Mouse (Mus musculus) midbrain, embryonic 11.5 days (tissue): ENCODE data around the gene Vwa3a. TPM values are rescaled to one million over a fixed set of nuclear protein-coding genes. Genes with fewer than 3 reads are reported as not detected.
A peak's percentile ranks its signal among the peaks of the same experiment; 100 is the strongest.

Experiments used
- ATAC-seq: fragments of 200-750 bp; cut with Nextera tagmentation; 2 replicates; pipeline ENCODE4 v1.8.0; 2017; ENCODE audit warnings: moderate TSS enrichment, moderate library complexity; ENCODE audit not compliant: low FRiP score
- DNase-seq: peaks from one replicate; pipeline ENCODE4 v3.0.0; 2015; ENCODE audit warnings: low spot score; ENCODE audit errors: missing footprints
- H3K27ac ChIP-seq: fragments of 300-500 bp; sonication (generic); 2 replicates; pipeline ENCODE4 v1.5.1; 2014; ENCODE audit warnings: low read depth, low read length
- H3K27me3 ChIP-seq: fragments of 300-500 bp; sonication (generic); 2 replicates; pipeline ENCODE4 v1.6.1; 2014; ENCODE audit warnings: mild to moderate bottlenecking, low read length, moderate library complexity, mixed read lengths; ENCODE audit not compliant: control insufficient read depth, insufficient read depth
- H3K36me3 ChIP-seq: fragments of 300-500 bp; sonication (generic); 2 replicates; pipeline ENCODE4 v1.6.1; 2014; ENCODE audit warnings: mild to moderate bottlenecking, low read length, moderate library complexity, mixed read lengths; ENCODE audit not compliant: control insufficient read depth, insufficient read depth
- H3K4me1 ChIP-seq: fragments of 300-500 bp; sonication (generic); 2 replicates; pipeline ENCODE4 v1.6.1; 2014; ENCODE audit warnings: low read length; ENCODE audit not compliant: control insufficient read depth, insufficient read depth
- H3K4me2 ChIP-seq: fragments of 300-500 bp; sonication (generic); 2 replicates; pipeline ENCODE4 v1.6.1; 2014; ENCODE audit warnings: mild to moderate bottlenecking, moderate library complexity
- H3K4me3 ChIP-seq: fragments of 300-500 bp; sonication (generic); 2 replicates; pipeline ENCODE4 v1.5.1; 2014; ENCODE audit warnings: low read depth, low read length
- H3K9ac ChIP-seq: fragments of 300-500 bp; sonication (generic); 2 replicates; pipeline ENCODE4 v1.6.1; 2014; ENCODE audit warnings: low read length
- H3K9me3 ChIP-seq: fragments of 300-500 bp; sonication (generic); 2 replicates; pipeline ENCODE4 v1.6.1; 2016; ENCODE audit warnings: low read length; ENCODE audit not compliant: control insufficient read depth
- WGBS: fragments of 180-500 bp; shearing (Covaris S2); extraction: QIAGEN DNeasy Blood & Tissue Kit; methylation state at CpG from one replicate; pipeline ENCODE4 v1.1.7; 2014; 5-methylcytosine and 5-hydroxymethylcytosine counted together
- polyA plus RNA-seq: library from polyadenylated mRNA; unstranded; fragments of >200 nt; fragmentation: Nextera tagmentation; extraction: Ambion mirVana; gene quantifications from 2 replicates; pipeline ENCODE4 v1.2.1, GENCODE M21; 2014

Gene Vwa3a
- polyA plus RNA-seq = 0.08 and 0.37 TPM in 2 replicates

DNA sequence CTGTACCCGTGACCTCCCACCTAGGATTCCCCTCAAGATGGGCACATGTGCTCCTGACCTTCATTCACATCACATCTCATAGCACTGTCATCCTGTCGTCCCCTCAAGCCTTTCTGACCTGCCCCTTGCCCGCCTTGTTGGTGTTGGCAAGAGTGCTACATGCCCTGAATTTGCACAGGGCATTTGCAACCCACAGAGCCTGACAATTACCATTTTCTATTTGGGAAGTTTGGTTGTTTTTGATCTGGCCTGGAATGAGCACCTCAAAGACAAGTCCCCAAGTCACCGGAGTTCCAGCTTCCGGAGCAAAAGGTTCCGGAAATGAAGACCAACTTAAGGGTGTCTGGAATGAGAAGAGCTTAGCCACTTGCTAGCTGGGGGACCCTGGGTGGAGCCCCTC, at the start of gene Vwa3a:
Vwa3a (plus strand) TSS at position 301 of the 400 bp plus-strand sequence.
- Histone ChIP-seq H3K27ac (no peak within 1 kb of the TSS), H3K27me3 (no peaks in the 10 kb centered on the region), H3K4me3 (no peak within 1 kb of the TSS), H3K9ac (no peak within 1 kb of the TSS), H3K36me3 (no peaks in the 10 kb centered on the region), H3K9me3 (no peaks in the 10 kb centered on the region), H3K4me2 (no peak within 1 kb of the TSS), H3K4me1 (peaks cover 7% of the 10 kb centered on the region)
- DNase-seq = peak; percentile 31
- 74% methylated on average over 6 of the region's 6 CpGs for WGBS
- no peak for ATAC-seq

DNA sequence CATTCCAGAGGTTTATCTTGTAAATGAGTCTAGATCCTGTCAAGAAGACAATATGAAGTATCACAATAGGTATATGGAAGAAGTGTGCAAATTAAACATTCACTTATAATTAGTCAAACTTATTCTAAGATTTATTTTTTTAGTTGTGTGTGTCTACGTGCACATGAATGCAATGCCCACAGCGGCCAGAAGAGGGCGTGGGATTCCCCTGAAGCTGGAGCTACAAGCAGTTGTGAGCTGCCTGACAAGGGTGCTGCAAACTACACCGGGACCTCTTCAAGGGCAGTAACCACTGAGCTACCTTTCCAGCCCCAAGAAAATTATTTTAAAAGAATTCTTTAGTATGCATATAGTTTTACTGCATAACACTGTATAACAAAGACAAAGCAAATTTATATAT, 48.5 kb upstream of the Vwa3a start:
- H3K9ac ChIP-seq = no peak overlapping the region
- no peaks in the 10 kb centered on the region for H3K4me1 ChIP-seq
- 0 out of 2 replicates have a peak, but pooled peaks cover 2% of the 10 kb centered on the region for H3K36me3 ChIP-seq
- ATAC-seq (no peak), DNase-seq (no peak)
- no peak overlapping the region for H3K27ac ChIP-seq
- no peaks in the 10 kb centered on the region for H3K9me3 ChIP-seq
- no peaks in the 10 kb centered on the region for H3K27me3 ChIP-seq
- no peak overlapping the region for H3K4me2 ChIP-seq
- H3K4me3 ChIP-seq = no peak overlapping the region
- WGBS = 65% methylated on average over 4 of the region's 4 CpGs

DNA sequence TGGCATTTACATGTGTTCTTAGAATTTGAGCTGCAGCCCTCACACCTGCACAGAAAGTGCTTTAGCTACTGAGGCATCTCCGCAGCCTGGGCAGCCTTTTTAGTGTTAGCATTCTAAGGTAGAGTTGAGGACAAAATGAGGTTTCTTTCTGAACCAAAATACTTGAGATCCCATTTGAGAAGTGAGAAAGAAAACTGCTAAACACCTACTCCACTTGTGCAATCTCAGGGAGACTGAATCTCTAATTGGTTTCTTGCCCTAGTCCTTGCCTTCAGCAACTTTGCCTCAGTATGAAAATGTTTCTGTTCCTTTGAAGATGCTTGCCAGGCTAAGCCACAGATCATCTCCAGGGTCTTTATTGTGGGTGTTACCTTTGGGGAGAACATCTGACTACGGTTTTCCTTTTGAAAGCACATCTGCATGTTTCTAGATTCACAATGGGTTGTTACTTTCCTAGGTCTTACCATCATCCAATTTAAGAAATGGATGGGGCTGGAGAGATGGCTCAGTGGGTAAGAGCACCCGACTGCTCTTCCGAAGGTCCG, 45.2 kb upstream of the Vwa3a start:
- DNase-seq (no peak), ATAC-seq (no peak)
- H3K27ac ChIP-seq = no peak overlapping the region
- no peak overlapping the region for H3K4me3 ChIP-seq
- no peaks in the 10 kb centered on the region for H3K4me1 ChIP-seq
- no peaks in the 10 kb centered on the region for H3K9me3 ChIP-seq
- no peaks in the 10 kb centered on the region for H3K27me3 ChIP-seq
- H3K36me3 ChIP-seq = 0 out of 2 replicates have a peak, but pooled peaks cover 2% of the 10 kb centered on the region
- WGBS = 96% methylated on average over 5 of the region's 5 CpGs
- H3K4me2 ChIP-seq = no peak overlapping the region
- no peak overlapping the region for H3K9ac ChIP-seq

DNA sequence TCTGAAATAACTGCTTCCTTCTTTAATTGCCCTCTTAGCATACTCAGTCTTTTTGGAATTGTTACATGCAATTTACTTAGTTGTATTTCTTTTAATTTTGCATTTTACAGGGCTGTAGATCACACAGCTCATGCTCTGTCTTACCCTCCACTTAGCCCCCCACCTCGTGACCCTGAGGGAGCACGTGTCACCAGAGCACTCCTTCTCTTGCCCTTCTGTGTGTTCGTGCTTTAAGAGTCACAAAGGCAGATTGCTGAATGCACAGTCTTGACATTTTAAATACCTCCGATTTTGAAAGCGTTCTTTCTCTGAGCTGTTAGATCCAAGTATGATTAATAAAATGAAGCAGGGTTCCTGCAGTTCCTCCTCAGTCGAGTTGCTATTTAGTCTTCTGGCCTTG, 43.9 kb upstream of the Vwa3a start:
- H3K36me3 ChIP-seq = 0 out of 2 replicates have a peak, but pooled peaks cover 2% of the 10 kb centered on the region
- H3K4me2 ChIP-seq = no peak overlapping the region
- ATAC-seq = no peak
- no peak overlapping the region for H3K4me3 ChIP-seq
- DNase-seq = no peak
- H3K9me3 ChIP-seq = no peaks in the 10 kb centered on the region
- no peaks in the 10 kb centered on the region for H3K27me3 ChIP-seq
- WGBS = 36% methylated on average over 6 of the region's 6 CpGs
- H3K9ac ChIP-seq = no peak overlapping the region
- H3K4me1 ChIP-seq = no peaks in the 10 kb centered on the region
- no peak overlapping the region for H3K27ac ChIP-seq

DNA sequence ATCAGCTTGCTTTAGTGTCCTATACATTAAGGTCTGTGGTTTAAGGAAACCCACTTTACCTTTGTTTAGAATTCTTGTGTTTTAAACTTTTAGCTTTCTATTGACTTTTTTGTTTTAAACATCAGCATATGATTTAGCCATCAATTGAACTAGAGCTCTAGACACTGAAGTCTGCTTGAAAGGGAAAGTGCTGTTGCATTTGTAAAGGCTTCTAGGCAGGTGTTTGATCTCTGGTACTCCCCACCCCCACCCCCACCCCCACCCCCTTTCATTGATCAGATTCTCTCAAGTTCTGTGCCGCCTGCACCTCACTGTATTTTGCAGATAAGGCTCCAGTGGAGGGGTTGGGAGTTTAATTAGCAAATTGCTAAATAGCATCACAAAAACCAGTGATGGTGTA, 43.5 kb upstream of the Vwa3a start:
- Histone ChIP-seq H3K4me2 (no peak overlapping the region), H3K27me3 (no peaks in the 10 kb centered on the region), H3K9me3 (no peaks in the 10 kb centered on the region), H3K36me3 (0 out of 2 replicates have a peak, but pooled peaks cover 2% of the 10 kb centered on the region), H3K4me1 (no peaks in the 10 kb centered on the region), H3K9ac (no peak overlapping the region), H3K4me3 (no peak overlapping the region), H3K27ac (no peak overlapping the region)
- no peak for ATAC-seq
- no peak for DNase-seq
- 50% methylated on average over 1 of the region's 1 CpGs for WGBS

DNA sequence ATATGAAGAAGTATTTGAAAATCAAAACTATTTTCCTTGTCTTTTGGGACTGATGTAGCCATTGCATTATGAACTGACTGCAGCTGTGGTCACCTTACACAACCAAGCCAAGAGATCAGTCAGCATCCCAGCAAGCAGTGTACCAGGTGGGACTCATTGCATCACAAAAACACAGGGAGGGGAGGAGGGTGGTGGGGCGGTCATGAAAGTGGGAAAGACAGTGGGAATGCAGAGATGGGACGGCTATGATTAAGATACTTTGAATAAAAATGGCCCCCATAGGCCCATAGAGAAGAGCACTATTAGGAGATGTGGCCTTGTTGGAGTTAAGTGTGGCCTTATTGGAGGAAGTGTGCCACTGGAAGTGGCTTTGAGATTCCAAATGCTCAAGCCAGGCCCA, 42.8 kb upstream of the Vwa3a start:
- ATAC-seq = no peak
- 86% methylated on average over 2 of the region's 2 CpGs for WGBS
- no peak overlapping the region for H3K4me3 ChIP-seq

DNA sequence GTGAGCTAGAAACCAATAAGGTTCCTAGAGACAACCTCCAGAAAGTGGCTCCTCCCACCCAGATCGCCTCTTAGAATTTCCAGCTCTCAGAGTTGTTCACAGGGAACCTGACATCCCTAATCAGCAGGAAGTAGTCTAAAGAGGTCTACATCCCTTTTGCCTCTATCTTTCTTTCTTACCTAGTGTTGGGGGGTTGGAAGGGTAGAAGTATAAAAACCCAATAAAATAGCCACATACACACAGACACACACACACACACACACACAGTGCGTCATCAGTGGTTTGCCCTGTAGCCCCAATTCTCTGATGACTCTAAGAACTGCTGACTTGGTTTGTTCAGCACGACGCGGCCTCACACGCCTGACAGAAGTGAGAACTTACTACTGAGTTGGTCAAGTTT, 39.5 kb upstream of the Vwa3a start:
- no peaks in the 10 kb centered on the region for H3K27me3 ChIP-seq
- no peak overlapping the region for H3K4me3 ChIP-seq
- H3K4me1 ChIP-seq = no peaks in the 10 kb centered on the region
- WGBS = 93% methylated on average over 6 of the region's 6 CpGs
- no peak for ATAC-seq
- H3K27ac ChIP-seq = no peak overlapping the region
- H3K9me3 ChIP-seq = no peaks in the 10 kb centered on the region
- DNase-seq = no peak
- no peaks in the 10 kb centered on the region for H3K36me3 ChIP-seq
- no peak overlapping the region for H3K4me2 ChIP-seq
- no peak overlapping the region for H3K9ac ChIP-seq

More for the DNA sequence above, 42.8 kb upstream of the Vwa3a start:
- Histone ChIP-seq H3K9me3 (no peaks in the 10 kb centered on the region), H3K36me3 (0 out of 2 replicates have a peak, but pooled peaks cover 2% of the 10 kb centered on the region), H3K9ac (no peak overlapping the region), H3K27me3 (no peaks in the 10 kb centered on the region), H3K27ac (no peak overlapping the region), H3K4me2 (no peak overlapping the region), H3K4me1 (no peaks in the 10 kb centered on the region)
- DNase-seq = no peak

DNA sequence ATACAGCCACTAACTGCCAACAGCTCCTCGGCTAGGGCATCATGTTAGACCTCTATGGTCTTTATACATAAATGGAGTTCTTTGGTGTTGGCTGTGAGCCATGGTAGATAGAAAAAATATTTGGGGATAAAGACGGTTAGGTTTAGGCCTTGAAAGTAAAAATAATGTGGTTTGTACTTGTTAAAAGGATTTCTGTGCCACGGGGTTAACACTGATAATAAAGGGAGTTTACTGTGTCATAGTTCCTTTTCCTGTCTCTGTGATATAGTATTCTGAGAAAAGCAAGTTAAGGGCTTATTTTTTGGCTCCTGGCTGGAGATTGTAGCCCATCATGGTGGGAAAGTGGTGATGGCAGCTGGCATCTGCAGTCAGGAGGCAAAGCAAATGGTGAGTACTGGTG, 35.2 kb upstream of the Vwa3a start:
- Histone ChIP-seq H3K4me1 (no peaks in the 10 kb centered on the region), H3K4me2 (no peak overlapping the region), H3K36me3 (no peaks in the 10 kb centered on the region), H3K4me3 (no peak overlapping the region), H3K9ac (no peak overlapping the region), H3K27me3 (no peaks in the 10 kb centered on the region), H3K9me3 (no peaks in the 10 kb centered on the region), H3K27ac (no peak overlapping the region)
- ATAC-seq = no peak
- 94% methylated on average over 3 of the region's 3 CpGs for WGBS
- DNase-seq = no peak

DNA sequence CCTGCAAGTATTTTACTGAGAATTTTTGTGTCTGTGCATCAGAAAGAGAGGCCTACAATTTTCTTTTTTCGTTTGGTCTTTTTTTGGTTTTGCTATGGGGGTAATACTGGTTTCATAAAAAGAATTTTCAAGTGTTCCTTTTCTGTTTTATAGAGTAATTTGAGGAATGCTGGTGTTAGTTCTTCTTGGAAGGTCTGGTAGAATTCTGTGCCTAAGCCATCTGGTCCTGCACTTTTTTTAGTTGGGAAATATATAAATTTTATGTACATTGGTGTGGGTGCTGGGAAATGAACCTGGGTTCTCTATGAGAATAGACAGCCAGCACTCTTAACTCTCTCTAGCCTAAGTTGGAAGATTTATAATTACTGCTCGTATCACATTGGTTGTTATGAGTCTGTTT, 27.0 kb upstream of the Vwa3a start:
- Histone ChIP-seq H3K9ac (no peak overlapping the region), H3K4me1 (no peaks in the 10 kb centered on the region), H3K27me3 (no peaks in the 10 kb centered on the region), H3K9me3 (no peaks in the 10 kb centered on the region), H3K4me2 (no peak overlapping the region), H3K36me3 (no peaks in the 10 kb centered on the region), H3K4me3 (no peak overlapping the region), H3K27ac (no peak overlapping the region)
- 94% methylated on average over 2 of the region's 2 CpGs for WGBS
- ATAC-seq = no peak
- no peak for DNase-seq
